Mouse (Mus musculus) ES-E14 (cell line): ENCODE data around the gene Pigg. TPM values are rescaled to one million over a fixed set of nuclear protein-coding genes. Genes with fewer than 3 reads are reported as not detected.

Experiments
- DNase-seq: peaks from one replicate; pipeline ENCODE4 v3.0.0-alpha.2; 2013; ENCODE audit warnings: low read depth, low spot score
- H3K27ac ChIP-seq: 2 replicates; pipeline ENCODE4 v1.5.1; 2012; ENCODE audit warnings: low read depth, mild to moderate bottlenecking, low read length, moderate library complexity, mixed read lengths; ENCODE audit not compliant: poor library complexity, insufficient read depth, severe bottlenecking
- H3K36me3 ChIP-seq: 2 replicates; pipeline ENCODE4 v1.6.1; 2012; ENCODE audit warnings: mild to moderate bottlenecking, low read length, moderate library complexity, mixed read lengths; ENCODE audit not compliant: control insufficient read depth, poor library complexity, insufficient read depth, severe bottlenecking
- H3K4me1 ChIP-seq, 2 experiments: fragments of 150-350 bp in 1 of 2; sonication (generic) in 1 of 2; 2 replicates each; pipeline ENCODE4 v1.6.1; 2012; ENCODE audit warnings: low read length in 2 of 2, mild to moderate bottlenecking in 1 of 2, mixed read lengths in 1 of 2; ENCODE audit not compliant: control insufficient read depth in 2 of 2, insufficient read depth in 2 of 2, poor library complexity in 1 of 2
- H3K4me3 ChIP-seq, 2 experiments: fragments of 150-350 bp in 1 of 2; sonication (generic) in 1 of 2; 2 replicates each; pipeline ENCODE4 v1.5.1; 2012; ENCODE audit warnings: low read length in 2 of 2, low read depth in 1 of 2, mild to moderate bottlenecking in 1 of 2, mixed read lengths in 1 of 2; ENCODE audit not compliant: insufficient read depth in 1 of 2, poor library complexity in 1 of 2, severe bottlenecking in 1 of 2
- H3K9ac ChIP-seq: 2 replicates; pipeline ENCODE4 v1.6.1; 2012; ENCODE audit warnings: low read depth, mild to moderate bottlenecking, low read length, mixed read lengths; ENCODE audit not compliant: poor library complexity, insufficient read depth, severe bottlenecking
- H3K9me3 ChIP-seq: fragments of 150-350 bp; sonication (generic); 2 replicates; pipeline ENCODE4 v1.6.1; 2012; ENCODE audit warnings: low read depth, mild to moderate bottlenecking, low read length; ENCODE audit not compliant: control insufficient read depth, insufficient read depth
- CHD2 ChIP-seq: IDR thresholded peaks from 2 replicates; pipeline ENCODE4 v1.6.1; 2014; ENCODE audit warnings: mild to moderate bottlenecking, low read depth, low read length, inconsistent platforms
- HCFC1 ChIP-seq: IDR thresholded peaks from 2 replicates; pipeline ENCODE4 v1.6.1; 2012; ENCODE audit warnings: low read length, inconsistent platforms, borderline replicate concordance; ENCODE audit not compliant: insufficient read depth
- MAFK ChIP-seq: IDR thresholded peaks from 2 replicates; pipeline ENCODE4 v1.6.1; 2014; ENCODE audit warnings: mild to moderate bottlenecking, low read depth, low read length, inconsistent platforms; ENCODE audit not compliant: insufficient read depth
- ZC3H11A ChIP-seq: IDR thresholded peaks from 2 replicates; pipeline ENCODE4 v1.6.1; 2012; ENCODE audit warnings: low read depth, mild to moderate bottlenecking, inconsistent platforms, low read length, borderline replicate concordance
- ZNF384 ChIP-seq: IDR thresholded peaks from 2 replicates; pipeline ENCODE4 v1.6.1; 2012; ENCODE audit warnings: low read depth, low read length, inconsistent platforms
- in situ Hi-C, 2 experiments: fragments of 600-800 bp; cut with MboI; formaldehyde crosslinking; loops; one replicate each; pipeline ENCODE4 v1.15.1; 2025; ENCODE audit warnings: low sequenced_read_pairs in 2 of 2, inconsistent platforms in 1 of 2; ENCODE audit not compliant: unreplicated experiment in 2 of 2
- total RNA-seq: library from RNA; depleted of rRNA; stranded (reverse); fragments of 300-350 nt; gene quantifications from 2 replicates; pipeline ENCODE4 v1.2.3, GENCODE M21; 2012

Gene Pigg
- total RNA-seq, 1 experiment, result 17.8 TPM

- TF ChIP-seq MAFK (no peak), CHD2 (no peak)
- no peak overlapping the region for H3K27ac ChIP-seq
- in situ Hi-C loops, result no loop called here
- H3K9me3 ChIP-seq, result no peaks in the 10 kb centered on the region
- no peak overlapping the region for H3K4me3 ChIP-seq
- H3K36me3 ChIP-seq, result no peaks in the 10 kb centered on the region; the same call in 1 of the 2 replicates
- DNase-seq, result no peak
- H3K4me1 ChIP-seq, result no peaks in the 10 kb centered on the region
- H3K9ac ChIP-seq, result no peak overlapping the region
Observed at GRCm38 (mm10) chr5:108349511-108350148, 37.2 kb downstream of the Pigg start.

DNA sequence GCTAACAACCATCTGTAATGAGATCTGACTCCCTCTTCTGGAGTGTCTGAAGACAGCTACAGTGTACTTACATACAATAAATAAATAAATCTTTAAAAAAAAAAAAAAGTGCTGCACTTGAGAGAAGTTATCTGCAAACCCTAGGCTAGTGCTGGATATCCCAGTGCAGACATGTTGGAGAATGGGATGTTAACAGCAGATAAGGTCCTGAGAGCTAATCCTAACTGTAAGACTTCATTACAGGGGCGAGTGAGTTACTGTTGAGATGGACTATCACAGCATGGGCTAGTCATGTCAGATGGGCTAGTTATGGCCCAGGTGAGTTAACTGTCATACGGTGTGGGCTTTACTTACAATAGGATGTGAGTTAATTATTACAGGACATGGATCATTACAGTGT, 41.6 kb downstream of the Pigg start:
- Histone ChIP-seq H3K36me3 (no peaks in the 10 kb centered on the region), H3K4me3 (no peak overlapping the region), H3K9me3 (no peaks in the 10 kb centered on the region), H3K4me1 (no peaks in the 10 kb centered on the region), H3K9ac (no peak overlapping the region), H3K27ac (no peak overlapping the region)
- TF ChIP-seq ZC3H11A (no peak), HCFC1 (no peak), ZNF384 (no peak), MAFK (no peak), CHD2 (no peak)
- in situ Hi-C loops, result no loop called here
- DNase-seq, result no peak

- Histone ChIP-seq H3K4me3 (no peak overlapping the region), H3K27ac (no peak overlapping the region), H3K4me1 (no peaks in the 10 kb centered on the region), H3K9ac (no peak overlapping the region), H3K9me3 (no peaks in the 10 kb centered on the region), H3K36me3 (no peaks in the 10 kb centered on the region)
- DNase-seq, result no peak
- TF ChIP-seq MAFK (no peak), HCFC1 (no peak), ZNF384 (no peak), ZC3H11A (no peak), CHD2 (no peak)
- in situ Hi-C loops, result no loop called here
Observed at GRCm38 (mm10) chr5:108357862-108358261, 45.5 kb downstream of the Pigg start.

DNA sequence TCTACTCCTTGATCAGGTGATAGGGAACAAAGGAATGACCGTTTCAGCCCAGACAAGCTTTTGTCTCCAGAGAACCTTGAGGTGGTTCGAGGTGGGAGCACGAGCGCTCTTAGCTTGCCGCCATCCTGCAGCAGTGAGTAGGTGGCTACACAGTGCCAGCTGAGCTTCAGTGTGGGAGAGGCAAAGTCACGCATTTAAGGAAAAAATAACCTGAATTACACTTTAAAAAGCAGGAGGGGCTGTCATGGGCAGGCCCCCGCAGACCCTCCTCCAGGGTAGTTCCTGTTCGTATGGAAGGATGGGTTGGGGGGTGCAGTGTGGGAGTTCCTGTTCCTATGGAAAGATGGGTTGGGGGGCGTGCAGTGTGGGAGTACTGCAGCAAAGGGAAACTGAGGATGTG, 47.1 kb downstream of the Pigg start:
- Histone ChIP-seq H3K4me3 (no peak overlapping the region), H3K36me3 (no peaks in the 10 kb centered on the region), H3K27ac (no peak overlapping the region), H3K4me1 (no peaks in the 10 kb centered on the region), H3K9ac (no peak overlapping the region), H3K9me3 (no peaks in the 10 kb centered on the region)
- no peak for TF ChIP-seq CHD2
- no peak for TF ChIP-seq ZC3H11A
- TF ChIP-seq HCFC1, result no peak
- TF ChIP-seq MAFK, result no peak
- TF ChIP-seq ZNF384, result no peak
- no peak for DNase-seq
- in situ Hi-C loops, result no loop called here

DNA sequence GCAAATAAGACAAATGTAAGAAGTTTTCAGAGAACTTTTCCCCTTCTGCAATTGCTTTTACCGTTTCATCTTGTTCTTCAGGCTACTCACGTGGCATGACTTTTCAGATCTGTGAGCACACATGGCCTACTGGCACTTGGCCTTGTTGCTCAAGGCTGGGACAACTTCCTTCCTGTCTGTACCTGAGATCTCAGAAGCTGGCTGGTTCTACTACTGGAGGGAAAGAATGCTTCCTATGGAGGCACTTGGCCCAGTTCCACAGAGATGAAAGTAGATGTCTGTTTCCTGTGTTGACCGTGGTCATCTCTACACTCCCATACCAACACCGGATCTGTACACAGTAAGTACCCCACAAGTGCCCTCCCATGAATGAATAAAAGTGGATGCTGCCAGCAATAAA, 47.8 kb downstream of the Pigg start:
- no peak for TF ChIP-seq ZC3H11A
- no peak for TF ChIP-seq CHD2
- no peak for TF ChIP-seq ZNF384
- TF ChIP-seq MAFK, result no peak
- TF ChIP-seq HCFC1, result no peak
- Histone ChIP-seq H3K9ac (no peak overlapping the region), H3K9me3 (no peaks in the 10 kb centered on the region), H3K36me3 (no peaks in the 10 kb centered on the region), H3K27ac (no peak overlapping the region), H3K4me1 (no peaks in the 10 kb centered on the region), H3K4me3 (no peak overlapping the region)
- no peak for DNase-seq
- in situ Hi-C loops, result no loop called here
